Mouse (Mus musculus) central nervous system, embryonic 14 days (tissue): Measurements from ENCODE around the gene Smc1b. TPM values are rescaled to one million over a fixed set of nuclear protein-coding genes. Genes with fewer than 3 reads are reported as not detected.

Experiments
- polyA plus RNA-seq: library from polyadenylated mRNA; depleted of rRNA; stranded (reverse); fragments of >200 nt; gene quantifications from 2 replicates; pipeline ENCODE4 v1.2.3, GENCODE M21; 2012; rRNA removed

The Smc1b gene
- 0.06 and 0.15 TPM in 2 replicates for polyA plus RNA-seq

GRCm38 (mm10) chr15:85131275-85132192, at the start of gene Smc1b, which contains the start of gene Ribc2:
TSS of gene Smc1b (minus strand) at chr15:85131964.
TSS of gene Ribc2 (plus strand) at chr15:85132078.

GRCm38 (mm10) chr15:85028648-85029047, 103.1 kb downstream of the Smc1b start, which contains the start of gene Fam118a:
TSS of gene Fam118a (plus strand) at chr15:85028948.

GRCm38 (mm10) chr15:85016951-85017664, 114.7 kb downstream of the Smc1b start, which contains the start of gene Upk3a:
TSS of gene Upk3a (plus strand) at chr15:85017141.

Other genes with a start within 250 kb of the Smc1b start
- 1.2 and 1.4 TPM in 2 replicates for gene Gm29666, start 211.9 kb downstream of the Smc1b start, polyA plus RNA-seq
- gene Nup50, start 208.6 kb downstream of the Smc1b start, polyA plus RNA-seq: 20.5 and 21.8 TPM in 2 replicates
- 40.5 and 42.3 TPM in 2 replicates for gene 5031439G07Rik, start 143.4 kb downstream of the Smc1b start, polyA plus RNA-seq
- 0.31 and 1.1 TPM in 2 replicates for gene Upk3a, start 114.8 kb downstream of the Smc1b start, polyA plus RNA-seq
- gene Fam118a, start 103.0 kb downstream of the Smc1b start, polyA plus RNA-seq: 16.1 and 16.2 TPM in 2 replicates
- gene Ribc2, start 114 bp upstream of the Smc1b start, polyA plus RNA-seq: 0.45 and 0.55 TPM in 2 replicates
- 54.8 and 86.4 TPM in 2 replicates for gene Fbln1, start 74.0 kb upstream of the Smc1b start, polyA plus RNA-seq
- gene Atxn10, start 204.3 kb upstream of the Smc1b start, polyA plus RNA-seq: 313 and 339 TPM in 2 replicates